Comparison of ENCODE assay signal across 8 mouse cellular contexts in the genomic region with DNA sequence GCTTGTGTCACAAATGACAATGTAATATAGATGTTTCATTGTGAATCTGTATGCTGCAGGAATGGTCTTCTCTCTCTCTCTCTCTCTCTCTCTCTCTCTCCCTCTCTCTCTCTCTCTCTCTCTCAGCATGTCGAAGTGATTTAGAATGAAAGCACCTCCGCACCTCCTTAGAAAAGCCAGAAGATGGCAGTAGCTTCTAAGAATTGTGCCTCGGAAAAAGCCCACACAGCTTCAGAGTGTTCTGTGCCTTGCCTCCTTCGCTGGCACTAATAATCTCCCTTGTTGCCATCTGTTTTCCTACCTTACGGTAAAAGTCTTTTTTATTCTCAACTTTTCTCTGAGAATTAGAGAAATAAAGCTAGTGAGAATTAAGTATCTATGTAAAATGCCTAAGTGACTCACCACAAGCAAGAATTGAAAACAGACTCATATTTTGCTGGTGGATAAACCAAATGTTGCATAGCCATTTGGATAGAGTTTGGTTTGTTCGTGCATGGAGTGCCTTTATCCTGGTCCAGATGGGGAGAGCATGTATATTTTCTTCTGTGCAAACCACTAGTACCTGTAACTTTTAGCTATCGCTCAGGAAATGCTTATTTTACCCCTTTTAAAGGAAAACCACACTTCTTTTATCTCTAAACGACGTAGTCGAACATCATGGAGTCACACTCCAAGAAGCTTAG.
DNase-seq lines count a peak whose midpoint lies in the region; ATAC-seq lines count a peak whose summit lies in the region.

No protein-coding gene starts in this region.

- DNase-seq in ES-CJ7 (ENCODE audit: low read depth, low spot score), result peak; percentile 58
- DNase-seq in embryo, embryonic 11.5 days (ENCODE audit: low read depth, low spot score), result peak; percentile 22
- peak; percentile 46 for DNase-seq in lung, postnatal 36 days
- no peak for DNase-seq in T-cell, adult 2 months (ENCODE audit: low spot score)
- no peak for DNase-seq in gastrocnemius, postnatal 4 days (ENCODE audit: low spot score in 2 of 2)
- no peak for DNase-seq in adrenal gland, adult 8-10 months

- H3K36me3 ChIP-seq in intestine, embryonic 15.5 days, result no peaks in the 10 kb centered on the region
- no peaks in the 10 kb centered on the region for H3K36me3 ChIP-seq in intestine, embryonic 16.5 days (ENCODE audit: control insufficient read depth, insufficient read depth, low read length)

- WGBS in intestine, embryonic 15.5 days, result 47% methylated on average over 10 of the region's 10 CpGs
- WGBS in intestine, embryonic 16.5 days, result 46% methylated on average over 10 of the region's 10 CpGs

- H3K4me2 ChIP-seq in intestine, embryonic 15.5 days (replicated peaks), result no peak overlapping the region
- no peak overlapping the region for H3K4me2 ChIP-seq in intestine, embryonic 16.5 days (ENCODE audit: low read depth, low read length)

- no peaks in the 10 kb centered on the region for H3K27me3 ChIP-seq in intestine, embryonic 15.5 days (replicated peaks)
- H3K27me3 ChIP-seq in intestine, embryonic 16.5 days (replicated peaks; ENCODE audit: control insufficient read depth, insufficient read depth, low read length), result no peaks in the 10 kb centered on the region

- no peak overlapping the region for H3K4me3 ChIP-seq in intestine, embryonic 15.5 days (replicated peaks)
- H3K4me3 ChIP-seq in intestine, embryonic 16.5 days (ENCODE audit: low read length), result no peak overlapping the region

- no peaks in the 10 kb centered on the region for H3K4me1 ChIP-seq in intestine, embryonic 15.5 days (replicated peaks)
- no peaks in the 10 kb centered on the region for H3K4me1 ChIP-seq in intestine, embryonic 16.5 days (ENCODE audit: control insufficient read depth, insufficient read depth, low read length)

- no peaks in the 10 kb centered on the region for H3K9me3 ChIP-seq in intestine, embryonic 15.5 days
- H3K9me3 ChIP-seq in intestine, embryonic 16.5 days (ENCODE audit: control insufficient read depth, low read length), result no peaks in the 10 kb centered on the region

- ATAC-seq in intestine, embryonic 15.5 days, result peak; percentile 43; the same call in 1 of the 2 replicates
- no peak for ATAC-seq in intestine, embryonic 16.5 days

- H3K27ac ChIP-seq in intestine, embryonic 15.5 days, result no peak overlapping the region
- no peak overlapping the region for H3K27ac ChIP-seq in intestine, embryonic 16.5 days (ENCODE audit: low read length)

- H3K9ac ChIP-seq in intestine, embryonic 15.5 days, result no peak overlapping the region
- H3K9ac ChIP-seq in intestine, embryonic 16.5 days (ENCODE audit: low read depth, low read length), result no peak overlapping the region

Comparison
In these comparisons a context has a peak if more than half of its experiments do, and no peak if none do; other contexts are left out.
1. DNase-seq: peak in ES-CJ7 (single experiment), embryo, embryonic 11.5 days (single experiment) and lung, postnatal 36 days (single experiment); none in T-cell, adult 2 months (single experiment), gastrocnemius, postnatal 4 days (0 of 2) and adrenal gland, adult 8-10 months (single experiment).